Mouse (Mus musculus): ENCODE data around the gene Zfand5. TPM values are rescaled to one million over a fixed set of nuclear protein-coding genes. Genes with fewer than 3 reads are reported as not detected.

Zfand5 gene
- polyA plus RNA-seq, 1 experiment from 2014 or later = 167 TPM

DNA sequence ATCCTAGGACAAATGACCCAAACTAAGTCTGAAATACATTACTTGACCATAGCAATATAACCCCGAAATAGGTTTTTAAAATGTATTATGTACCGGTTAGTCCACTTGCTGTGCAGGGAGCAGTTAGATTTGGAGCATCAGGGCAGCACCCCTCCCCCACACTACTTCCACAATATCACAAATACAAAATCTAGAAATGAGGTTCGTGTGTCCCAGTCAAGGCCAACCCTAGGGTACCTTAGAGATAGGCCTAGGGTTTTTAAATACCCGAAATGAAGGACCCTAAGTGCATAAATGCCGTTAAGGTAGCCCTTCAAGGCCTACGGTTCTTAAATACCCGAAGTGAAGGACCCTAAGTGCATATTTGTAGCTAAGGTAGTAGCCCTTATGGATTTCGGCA, 892 bp upstream of the Zfand5 start:
- no peaks in the 10 kb centered on the region for H3K4me1 ChIP-seq (ENCODE audit: control insufficient read depth, insufficient read depth, low read length)
- peak overlapping the region; percentile 49 for H3K4me2 ChIP-seq (ENCODE audit: low read depth, low read length)
- H3K36me3 ChIP-seq (replicated peaks; ENCODE audit: control insufficient read depth, insufficient read depth, low read depth, low read length) = no peaks in the 10 kb centered on the region
- DNase-seq (ENCODE audit: low spot score) = no peak
- H3K27ac ChIP-seq (replicated peaks; ENCODE audit: low read depth, low read length) = no peak overlapping the region; the same call in 1 of the 2 replicates
- H3K4me3 ChIP-seq (ENCODE audit: low read depth, low read length) = peak overlapping the region; percentile 64
- no peak for ATAC-seq (replicated peaks; ENCODE audit: insufficient number of reproducible peaks, low FRiP score, low TSS enrichment, low read depth)
- H3K9ac ChIP-seq (replicated peaks; ENCODE audit: low read length) = peak overlapping the region; percentile 66
- H3K27me3 ChIP-seq (ENCODE audit: control insufficient read depth, insufficient read depth, low read length) = no peaks in the 10 kb centered on the region
- 36% methylated on average over 8 of the region's 8 CpGs for WGBS
- no peaks in the 10 kb centered on the region for H3K9me3 ChIP-seq (replicated peaks; ENCODE audit: control insufficient read depth, low read length)

DNA sequence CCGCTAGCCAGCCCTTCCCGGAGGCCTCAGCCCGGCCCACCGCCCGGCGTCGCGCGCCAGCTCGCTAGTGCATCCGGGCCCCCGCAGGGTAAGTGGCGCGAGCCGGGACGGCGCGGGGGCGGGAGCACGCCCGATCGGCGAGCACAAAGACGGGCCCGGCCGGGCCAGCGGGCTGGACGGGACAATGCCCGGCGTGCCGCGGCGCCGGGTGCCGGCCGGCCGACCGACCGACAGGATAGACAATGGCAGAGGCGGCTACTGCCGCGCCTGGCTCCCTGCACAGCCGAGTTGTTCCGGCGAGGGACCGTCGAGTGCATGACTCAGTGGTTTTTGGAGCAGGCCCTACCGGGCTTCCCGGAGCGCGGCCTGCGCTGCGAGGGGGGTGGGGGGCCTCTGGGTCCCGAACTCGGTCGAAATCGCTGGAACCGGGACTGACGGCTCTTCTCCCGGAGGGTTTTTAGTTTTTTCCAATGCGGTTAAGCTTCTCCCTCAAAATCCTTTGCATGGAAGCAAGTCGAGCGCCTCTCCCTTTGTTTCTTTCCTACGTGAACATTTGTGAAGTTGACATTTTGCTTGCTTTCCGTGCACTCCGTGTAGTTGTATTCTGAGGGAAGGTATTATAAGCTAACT, 692 bp downstream of the Zfand5 start:
- no peaks in the 10 kb centered on the region for H3K4me1 ChIP-seq (ENCODE audit: control insufficient read depth, insufficient read depth, low read length)
- DNase-seq (ENCODE audit: low spot score) (peak; percentile 66), ATAC-seq (replicated peaks; ENCODE audit: insufficient number of reproducible peaks, low FRiP score, low TSS enrichment, low read depth) (peak; percentile 63)
- WGBS = under 1% methylated on average over 64 of the region's 66 CpGs
- peak overlapping the region; percentile 25; the same call in 1 of the 2 replicates for H3K4me2 ChIP-seq (ENCODE audit: low read depth, low read length)
- H3K9me3 ChIP-seq (replicated peaks; ENCODE audit: control insufficient read depth, low read length) = no peaks in the 10 kb centered on the region
- peak overlapping the region; percentile 100 for H3K27ac ChIP-seq (replicated peaks; ENCODE audit: low read depth, low read length)
- H3K9ac ChIP-seq (replicated peaks; ENCODE audit: low read length) = peak overlapping the region; percentile 95
- H3K4me3 ChIP-seq (ENCODE audit: low read depth, low read length) = peak overlapping the region; percentile 64
- H3K36me3 ChIP-seq (replicated peaks; ENCODE audit: control insufficient read depth, insufficient read depth, low read depth, low read length) = peaks cover 4% of the 10 kb centered on the region
- H3K27me3 ChIP-seq (ENCODE audit: control insufficient read depth, insufficient read depth, low read length) = no peaks in the 10 kb centered on the region

GRCm38 (mm10) chr19:21273440-21273839, 1.4 kb downstream of the Zfand5 start:
- H3K27me3 ChIP-seq (ENCODE audit: control insufficient read depth, insufficient read depth, low read length) = no peaks in the 10 kb centered on the region
- H3K4me1 ChIP-seq (ENCODE audit: control insufficient read depth, insufficient read depth, low read length) = no peaks in the 10 kb centered on the region
- H3K4me3 ChIP-seq (ENCODE audit: low read depth, low read length) = peak overlapping the region; percentile 64
- H3K9ac ChIP-seq (replicated peaks; ENCODE audit: low read length) = peak overlapping the region; percentile 50
- no peaks in the 10 kb centered on the region for H3K9me3 ChIP-seq (replicated peaks; ENCODE audit: control insufficient read depth, low read length)
- DNase-seq (ENCODE audit: low spot score) (peak; percentile 29), ATAC-seq (replicated peaks; ENCODE audit: insufficient number of reproducible peaks, low FRiP score, low TSS enrichment, low read depth) (no peak)
- H3K27ac ChIP-seq (replicated peaks; ENCODE audit: low read depth, low read length) = no peak overlapping the region
- WGBS = 3% methylated on average over 4 of the region's 4 CpGs
- peaks cover 5% of the 10 kb centered on the region for H3K36me3 ChIP-seq (replicated peaks; ENCODE audit: control insufficient read depth, insufficient read depth, low read depth, low read length)
- peak overlapping the region; percentile 55 for H3K4me2 ChIP-seq (ENCODE audit: low read depth, low read length)

DNA sequence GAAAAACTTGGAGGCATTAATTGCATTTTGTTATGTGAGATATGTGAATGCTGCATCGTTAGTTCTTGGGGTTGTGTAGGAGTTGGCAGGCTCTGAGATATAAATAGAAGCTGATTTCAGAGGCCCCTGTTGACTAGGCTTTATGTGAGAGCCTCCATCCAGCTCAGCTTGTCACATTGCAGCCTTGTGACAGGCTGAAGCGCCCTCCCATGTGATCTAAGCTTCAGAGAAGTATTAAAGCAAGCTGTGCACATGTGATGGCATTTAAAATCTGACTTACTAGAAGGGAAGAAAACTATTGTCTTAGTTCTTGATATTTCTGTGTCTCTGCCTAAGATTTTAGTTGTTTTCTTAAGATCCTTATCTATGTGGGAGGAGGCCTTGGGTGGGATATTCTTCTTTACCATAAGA, 2.1 kb downstream of the Zfand5 start:
- peak; percentile 72 for DNase-seq (ENCODE audit: low spot score)
- no peaks in the 10 kb centered on the region for H3K9me3 ChIP-seq (replicated peaks; ENCODE audit: control insufficient read depth, low read length)
- H3K9ac ChIP-seq (replicated peaks; ENCODE audit: low read length) = peak overlapping the region; percentile 47
- peaks cover 5% of the 10 kb centered on the region for H3K36me3 ChIP-seq (replicated peaks; ENCODE audit: control insufficient read depth, insufficient read depth, low read depth, low read length)
- H3K4me1 ChIP-seq (ENCODE audit: control insufficient read depth, insufficient read depth, low read length) = no peaks in the 10 kb centered on the region
- 3% methylated on average over 2 of the region's 2 CpGs for WGBS
- ATAC-seq (replicated peaks; ENCODE audit: insufficient number of reproducible peaks, low FRiP score, low TSS enrichment, low read depth) = no peak
- H3K4me3 ChIP-seq (ENCODE audit: low read depth, low read length) = peak overlapping the region; percentile 64
- no peaks in the 10 kb centered on the region for H3K27me3 ChIP-seq (ENCODE audit: control insufficient read depth, insufficient read depth, low read length)
- peak overlapping the region; percentile 55 for H3K4me2 ChIP-seq (ENCODE audit: low read depth, low read length)
- no peak overlapping the region for H3K27ac ChIP-seq (replicated peaks; ENCODE audit: low read depth, low read length)

- H3K4me1 ChIP-seq (ENCODE audit: control insufficient read depth, insufficient read depth, low read length) = no peaks in the 10 kb centered on the region
- H3K4me2 ChIP-seq (ENCODE audit: low read depth, low read length) = peak overlapping the region; percentile 55
- H3K27me3 ChIP-seq (ENCODE audit: control insufficient read depth, insufficient read depth, low read length) = no peaks in the 10 kb centered on the region
- WGBS = 53% methylated on average over 3 of the region's 3 CpGs
- no peak overlapping the region for H3K27ac ChIP-seq (replicated peaks; ENCODE audit: low read depth, low read length)
- DNase-seq (ENCODE audit: low spot score) = no peak
- ATAC-seq (replicated peaks; ENCODE audit: insufficient number of reproducible peaks, low FRiP score, low TSS enrichment, low read depth) = no peak
- H3K9ac ChIP-seq (replicated peaks; ENCODE audit: low read length) = no peak overlapping the region
- peaks cover 5% of the 10 kb centered on the region for H3K36me3 ChIP-seq (replicated peaks; ENCODE audit: control insufficient read depth, insufficient read depth, low read depth, low read length)
- H3K9me3 ChIP-seq (replicated peaks; ENCODE audit: control insufficient read depth, low read length) = no peaks in the 10 kb centered on the region
- H3K4me3 ChIP-seq (ENCODE audit: low read depth, low read length) = peak overlapping the region; percentile 64
These were observed 2.6 kb downstream of the Zfand5 start for GRCm38 (mm10) chr19:21274714-21275113.

DNA sequence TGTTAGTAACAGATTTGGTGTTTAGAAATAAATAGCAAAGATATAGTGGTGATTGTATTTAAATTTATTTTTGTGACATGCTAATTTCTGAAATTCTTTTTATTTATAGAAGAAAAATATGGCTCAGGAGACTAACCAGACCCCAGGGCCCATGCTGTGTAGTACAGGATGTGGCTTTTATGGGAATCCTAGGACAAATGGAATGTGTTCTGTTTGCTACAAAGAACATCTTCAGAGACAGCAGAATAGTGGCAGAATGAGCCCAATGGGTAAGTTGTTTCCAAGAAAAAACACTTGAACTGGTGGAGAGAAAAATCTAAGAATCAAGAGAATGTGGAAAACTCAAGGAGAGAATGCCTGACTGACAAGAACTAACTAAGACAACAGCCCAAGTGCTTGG, 4.2 kb downstream of the Zfand5 start:
- H3K27ac ChIP-seq (replicated peaks; ENCODE audit: low read depth, low read length) = no peak overlapping the region
- ATAC-seq (replicated peaks; ENCODE audit: insufficient number of reproducible peaks, low FRiP score, low TSS enrichment, low read depth) (no peak), DNase-seq (ENCODE audit: low spot score) (no peak)
- H3K4me2 ChIP-seq (ENCODE audit: low read depth, low read length) = no peak overlapping the region
- H3K9me3 ChIP-seq (replicated peaks; ENCODE audit: control insufficient read depth, low read length) = no peaks in the 10 kb centered on the region
- H3K4me1 ChIP-seq (ENCODE audit: control insufficient read depth, insufficient read depth, low read length) = no peaks in the 10 kb centered on the region
- H3K4me3 ChIP-seq (ENCODE audit: low read depth, low read length) = no peak overlapping the region
- H3K9ac ChIP-seq (replicated peaks; ENCODE audit: low read length) = no peak overlapping the region
- no peaks in the 10 kb centered on the region for H3K27me3 ChIP-seq (ENCODE audit: control insufficient read depth, insufficient read depth, low read length)
- H3K36me3 ChIP-seq (replicated peaks; ENCODE audit: control insufficient read depth, insufficient read depth, low read depth, low read length) = peaks cover 5% of the 10 kb centered on the region

DNA sequence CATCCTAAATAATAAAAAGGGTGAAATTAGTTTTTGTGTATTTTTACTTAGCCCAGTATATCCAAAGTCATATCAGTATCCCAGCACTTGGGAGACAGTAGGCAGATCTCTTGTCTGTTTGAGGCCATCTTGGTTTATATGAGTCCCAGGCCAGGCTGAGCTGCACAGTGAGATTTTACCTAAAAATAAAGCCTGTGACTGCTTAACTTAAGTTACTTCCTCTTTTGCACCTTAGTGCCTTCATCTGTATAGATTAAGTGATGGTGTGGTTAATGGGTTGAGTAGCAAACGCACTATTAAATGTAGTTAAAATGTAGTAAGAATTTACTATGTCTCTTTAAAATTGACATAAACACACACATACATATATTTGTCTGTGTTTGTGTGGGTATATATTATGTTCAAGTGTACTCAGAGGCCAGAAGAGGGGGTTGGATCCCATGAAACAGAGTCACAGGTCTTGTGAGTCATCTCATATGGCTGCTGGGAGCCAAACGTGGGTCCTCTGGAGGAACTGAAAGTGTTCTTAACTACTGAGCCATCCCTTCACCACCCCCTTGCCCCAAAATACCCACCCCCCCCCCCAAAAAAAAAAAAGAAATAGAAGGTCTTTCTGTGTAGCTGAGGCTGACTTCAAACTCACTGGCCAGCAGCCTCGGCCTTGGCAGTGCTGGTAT, 14.5 kb downstream of the Zfand5 start:
- ATAC-seq (replicated peaks; ENCODE audit: insufficient number of reproducible peaks, low FRiP score, low TSS enrichment, low read depth) (no peak), DNase-seq (ENCODE audit: low spot score) (no peak)
- no peak overlapping the region for H3K4me2 ChIP-seq (ENCODE audit: low read depth, low read length)
- no peak overlapping the region for H3K9ac ChIP-seq (replicated peaks; ENCODE audit: low read length)
- H3K36me3 ChIP-seq (replicated peaks; ENCODE audit: control insufficient read depth, insufficient read depth, low read depth, low read length) = no peaks in the 10 kb centered on the region; the same call in 1 of the 2 replicates
- no peak overlapping the region for H3K4me3 ChIP-seq (ENCODE audit: low read depth, low read length)
- no peaks in the 10 kb centered on the region for H3K4me1 ChIP-seq (ENCODE audit: control insufficient read depth, insufficient read depth, low read length)
- H3K27ac ChIP-seq (replicated peaks; ENCODE audit: low read depth, low read length) = no peak overlapping the region
- H3K9me3 ChIP-seq (replicated peaks; ENCODE audit: control insufficient read depth, low read length) = no peaks in the 10 kb centered on the region
- H3K27me3 ChIP-seq (ENCODE audit: control insufficient read depth, insufficient read depth, low read length) = no peaks in the 10 kb centered on the region
- 83% methylated on average over 3 of the region's 3 CpGs for WGBS

DNA sequence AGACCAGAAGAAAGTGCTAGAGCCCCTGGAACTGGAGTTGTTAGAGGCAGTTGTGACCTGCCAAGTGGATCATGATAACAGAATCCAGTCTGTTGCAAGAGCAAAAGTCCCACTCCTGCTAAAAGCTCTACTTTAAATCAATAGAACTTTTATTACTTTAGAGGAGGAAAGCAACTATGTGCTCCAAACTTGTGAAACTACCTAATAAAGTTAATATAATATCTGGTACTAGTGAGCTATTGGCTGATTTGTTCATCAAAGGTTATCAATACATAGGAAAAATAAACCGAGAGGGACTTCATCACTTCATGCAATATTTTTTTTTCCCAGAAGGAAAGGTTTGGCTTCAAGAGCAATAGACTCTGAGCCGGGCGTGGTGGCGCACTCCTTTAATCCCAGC, 25.3 kb downstream of the Zfand5 start:
- Histone ChIP-seq H3K9me3 (replicated peaks; ENCODE audit: control insufficient read depth, low read length) (no peaks in the 10 kb centered on the region), H3K27ac (replicated peaks; ENCODE audit: low read depth, low read length) (no peak overlapping the region), H3K4me3 (ENCODE audit: low read depth, low read length) (no peak overlapping the region), H3K4me1 (ENCODE audit: control insufficient read depth, insufficient read depth, low read length) (no peaks in the 10 kb centered on the region), H3K9ac (replicated peaks; ENCODE audit: low read length) (no peak overlapping the region), H3K36me3 (replicated peaks; ENCODE audit: control insufficient read depth, insufficient read depth, low read depth, low read length) (no peaks in the 10 kb centered on the region), H3K4me2 (ENCODE audit: low read depth, low read length) (no peak overlapping the region), H3K27me3 (ENCODE audit: control insufficient read depth, insufficient read depth, low read length) (no peaks in the 10 kb centered on the region)
- ATAC-seq (replicated peaks; ENCODE audit: insufficient number of reproducible peaks, low FRiP score, low TSS enrichment, low read depth) (no peak), DNase-seq (ENCODE audit: low spot score) (no peak)
- WGBS = 96% methylated on average over 4 of the region's 4 CpGs

Measured in embryonic facial prominence, embryonic 11.5 days (tissue).